Comparison of ENCODE assay signal across 17 mouse cellular contexts in the genomic region with DNA sequence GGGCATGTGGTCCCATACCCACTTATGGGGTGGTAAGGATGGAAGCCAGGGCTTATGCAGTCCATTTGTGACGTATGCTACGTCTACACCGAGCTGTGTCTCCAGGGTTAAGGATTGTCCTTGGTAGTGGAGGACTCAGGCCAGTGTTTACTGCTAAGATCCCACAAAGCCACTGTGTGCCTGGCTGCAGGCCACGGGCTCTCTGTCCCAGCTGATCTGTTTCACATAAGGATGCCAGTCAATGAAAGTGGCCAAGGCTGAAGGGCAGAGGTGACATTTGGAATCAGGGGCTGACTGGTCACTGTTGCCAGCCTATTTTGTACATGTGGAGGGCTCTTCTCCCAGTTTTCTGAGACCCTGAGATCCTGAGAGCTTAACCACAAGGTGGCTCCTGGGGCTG. TPM values are rescaled to one million over a fixed set of nuclear protein-coding genes. Genes with fewer than 3 reads are reported as not detected.
DNase-seq lines count a peak whose midpoint lies in the region; ATAC-seq and TF ChIP-seq lines count a peak whose summit lies in the region.
"Had no signal": no experiment of that assay in that cellular context is flagged by ENCODE, and none has a peak within 500 bp of the region (broad histone marks: within the 10 kb centered on the region; RNA-seq: fewer than 3 reads in every experiment).

No protein-coding gene starts in this region.

- intact Hi-C loops in gastrocnemius, postnatal 14 days (cut with DNase I; ENCODE audit: low total_unique reads) = no loop called here
- intact Hi-C loops in heart, postnatal 14 days (cut with DNase I) = no loop called here

- TF ChIP-seq EP300 in lung, postnatal 0 days (IDR thresholded peaks at IDR 0.05) = no peak

- H3K9ac ChIP-seq in heart, embryonic 12.5 days = no peak overlapping the region
- no peak overlapping the region for H3K9ac ChIP-seq in lung, postnatal 0 days (replicated peaks; ENCODE audit: low read depth)
- H3K9ac ChIP-seq: forebrain, postnatal 0 days; limb, embryonic 15.5 days; stomach, embryonic 15.5 days had no signal

- no peak for ATAC-seq in heart, embryonic 12.5 days (ENCODE audit: insufficient number of reproducible peaks, low FRiP score)
- ATAC-seq in cerebellum, adult (ENCODE audit: insufficient number of reproducible peaks, low FRiP score, low TSS enrichment) = no peak
- ATAC-seq in lung, postnatal 0 days = no peak
- ATAC-seq: forebrain, postnatal 0 days; inflammation-experienced regulatory T-cells, adult 6 months had no signal

- 79% methylated on average over 4 of the region's 4 CpGs for WGBS in heart, embryonic 12.5 days
- WGBS in lung, postnatal 0 days = 90% methylated on average over 4 of the region's 4 CpGs

- no peaks in the 10 kb centered on the region for H3K9me3 ChIP-seq in heart, embryonic 12.5 days (replicated peaks)
- H3K9me3 ChIP-seq in lung, postnatal 0 days (ENCODE audit: low read length) = no peaks in the 10 kb centered on the region
- H3K9me3 ChIP-seq: limb, embryonic 15.5 days; midbrain, embryonic 10.5 days; stomach, embryonic 15.5 days had no signal

- TF ChIP-seq CTCF in lung, postnatal 0 days (IDR thresholded peaks at IDR 0.05) = no peak

- no peak overlapping the region for H3K27ac ChIP-seq in heart, embryonic 12.5 days (ENCODE audit: poor library complexity, severe bottlenecking)
- H3K27ac ChIP-seq in lung, postnatal 0 days (ENCODE audit: low read length) = no peak overlapping the region
- H3K27ac ChIP-seq: limb, embryonic 15.5 days; midbrain, embryonic 10.5 days; stomach, embryonic 15.5 days had no signal

- H3K36me3 ChIP-seq in heart, embryonic 12.5 days = peaks cover 80% of the 10 kb centered on the region
- peaks cover 43% of the 10 kb centered on the region for H3K36me3 ChIP-seq in lung, postnatal 0 days (ENCODE audit: insufficient read depth, low read length)

- peaks cover 14% of the 10 kb centered on the region for H3K4me1 ChIP-seq in heart, embryonic 12.5 days (replicated peaks)
- H3K4me1 ChIP-seq in lung, postnatal 0 days (ENCODE audit: insufficient read depth, low read depth, low read length) = no peaks in the 10 kb centered on the region
- H3K4me1 ChIP-seq: midbrain, embryonic 10.5 days; stomach, embryonic 15.5 days had no signal

- H3K27me3 ChIP-seq in heart, embryonic 12.5 days (replicated peaks) = no peaks in the 10 kb centered on the region
- no peaks in the 10 kb centered on the region for H3K27me3 ChIP-seq in lung, postnatal 0 days (replicated peaks; ENCODE audit: insufficient read depth, low read length)
- H3K27me3 ChIP-seq: limb, embryonic 15.5 days; stomach, embryonic 15.5 days had no signal

- peak; percentile 68 to 76 for DNase-seq in heart, adult 18-20 months
- peak; percentile 73 for DNase-seq in adrenal gland, adult 8-10 months
- peak; percentile 53 for DNase-seq in gastrocnemius, postnatal 14 days
- peak; percentile 54 to 60 for DNase-seq in heart, postnatal 14 days
- no peak for DNase-seq in yolk sac, embryonic 10.5 days (ENCODE audit: low spot score)
- DNase-seq in lung, postnatal 0 days (ENCODE audit: low spot score) = no peak
- DNase-seq: B cell, adult 2 months; cerebellum, adult 9-11 months; forebrain, postnatal 0 days; thymus, postnatal 4 days had no signal

- H3K4me3 ChIP-seq in heart, embryonic 12.5 days = no peak overlapping the region
- no peak overlapping the region for H3K4me3 ChIP-seq in lung, postnatal 0 days (ENCODE audit: low read depth, low read length)
- H3K4me3 ChIP-seq: erythroblast, embryonic 14.5 days; limb, embryonic 15.5 days; midbrain, embryonic 10.5 days; stomach, embryonic 15.5 days had no signal

- no peak overlapping the region for H3K4me2 ChIP-seq in heart, embryonic 12.5 days
- no peak overlapping the region for H3K4me2 ChIP-seq in lung, postnatal 0 days (replicated peaks; ENCODE audit: low read depth, low read length)
- H3K4me2 ChIP-seq: limb, embryonic 15.5 days; stomach, embryonic 15.5 days had no signal

RNA-seq across cellular contexts. Expression of gene Vdac1, which starts 16.9 kb away (rescaled TPM):
- 1,000 to 10,000 TPM; 1,073 to 1,213 TPM for total RNA-seq in heart, adult 18-20 months (2021)
- polyA plus RNA-seq in heart, embryonic 12.5 days (2016; fragmentation: Nextera tagmentation; extraction: Ambion mirVana) = 423 and 426 TPM in 2 replicates
- 100 to 1,000 TPM; 419 to 502 (median 469) TPM for total RNA-seq in adrenal gland, adult 8-10 months (2022)
- total RNA-seq in gastrocnemius, postnatal 14 days (2021) = 1,000 to 10,000 TPM; 1,133 to 1,268 TPM
- total RNA-seq in heart, postnatal 14 days (2021) = 100 to 1,000 TPM; 926 to 937 TPM
- polyA plus RNA-seq in lung, postnatal 0 days (2015; fragmentation: Nextera tagmentation; extraction: Ambion mirVana) = 127 and 140 TPM in 2 replicates

RNA-seq across cellular contexts. Expression of gene 9530068E07Rik, which starts 18.6 kb away (rescaled TPM):
- 10 to 100 TPM; 69.2 to 74.4 TPM for total RNA-seq in heart, adult 18-20 months (2021)
- polyA plus RNA-seq in heart, embryonic 12.5 days (2016; fragmentation: Nextera tagmentation; extraction: Ambion mirVana) = 234 and 246 TPM in 2 replicates
- 100 to 1,000 TPM; 147 to 165 (median 157) TPM for total RNA-seq in adrenal gland, adult 8-10 months (2022)
- 10 to 100 TPM; 57.9 to 62.0 TPM for total RNA-seq in gastrocnemius, postnatal 14 days (2021)
- total RNA-seq in heart, postnatal 14 days (2021) = 10 to 100 TPM; 87.6 to 89.3 TPM
- polyA plus RNA-seq in lung, postnatal 0 days (2015; fragmentation: Nextera tagmentation; extraction: Ambion mirVana) = 151 and 155 TPM in 2 replicates

Comparison
In these comparisons a context has a peak if more than half of its experiments do, and no peak if none do; other contexts are left out.
1. DNase-seq: peak in heart, adult 18-20 months (2 of 2), adrenal gland, adult 8-10 months (single experiment), gastrocnemius, postnatal 14 days (single experiment) and heart, postnatal 14 days (2 of 2); none in yolk sac, embryonic 10.5 days (single experiment) and lung, postnatal 0 days (single experiment).